Comparison of ENCODE assay signal across 9 mouse cellular contexts in genomic region chr5:118613704-118614103, GRCm38 (mm10). TPM values are rescaled to one million over a fixed set of nuclear protein-coding genes. Genes with fewer than 3 reads are reported as not detected.
DNase-seq lines count a peak whose midpoint lies in the region; ATAC-seq and TF ChIP-seq lines count a peak whose summit lies in the region.
"Had no signal": no experiment of that assay in that cellular context is flagged by ENCODE, and none has a peak within 500 bp of the region (broad histone marks: within the 10 kb centered on the region; RNA-seq: fewer than 3 reads in every experiment).

No protein-coding gene starts in this region.

- DNase-seq in forebrain, embryonic 10.5 days (ENCODE audit: extremely low spot score, low spot score) = no peak
- peak; percentile 41 for DNase-seq in MN1 (ENCODE audit: low spot score)
- peak; percentile 35 for DNase-seq in kidney, postnatal 14 days
- DNase-seq in midbrain, embryonic 14.5 days = no peak
- DNase-seq in midbrain, postnatal 0 days (ENCODE audit: low spot score) = no peak
- DNase-seq: thymus, postnatal 25 days had no signal

- H3K27ac ChIP-seq in forebrain, embryonic 10.5 days = 0 out of 2 replicates have a peak overlapping the region, but pooled peaks have one; percentile 44
- no peak overlapping the region for H3K27ac ChIP-seq in forebrain, embryonic 16.5 days (ENCODE audit: low read length)
- no peak overlapping the region for H3K27ac ChIP-seq in kidney, embryonic 14.5 days (ENCODE audit: low read depth, low read length)
- no peak overlapping the region for H3K27ac ChIP-seq in kidney, embryonic 16.5 days (ENCODE audit: low read length)
- no peak overlapping the region for H3K27ac ChIP-seq in midbrain, embryonic 14.5 days (replicated peaks; ENCODE audit: low read depth, low read length)
- no peak overlapping the region for H3K27ac ChIP-seq in midbrain, postnatal 0 days (ENCODE audit: low read depth, low read length)

- 65% methylated on average over 2 of the region's 2 CpGs for WGBS in forebrain, embryonic 10.5 days
- 25% methylated on average over 2 of the region's 2 CpGs for WGBS in forebrain, embryonic 16.5 days
- WGBS in kidney, embryonic 14.5 days = 43% methylated on average over 2 of the region's 2 CpGs
- 48% methylated on average over 2 of the region's 2 CpGs for WGBS in kidney, embryonic 16.5 days
- 60% methylated on average over 2 of the region's 2 CpGs for WGBS in midbrain, embryonic 14.5 days
- WGBS in midbrain, postnatal 0 days = 49% methylated on average over 2 of the region's 2 CpGs

- no peak for ATAC-seq in forebrain, embryonic 16.5 days
- ATAC-seq in kidney, embryonic 14.5 days (ENCODE audit: low FRiP score, low TSS enrichment) = peak; percentile 35; the same call in 1 of the 2 replicates
- ATAC-seq in kidney, embryonic 16.5 days (ENCODE audit: low FRiP score, low TSS enrichment) = no peak
- no peak for ATAC-seq in midbrain, embryonic 14.5 days (ENCODE audit: low FRiP score, low TSS enrichment)
- ATAC-seq in midbrain, postnatal 0 days (ENCODE audit: low FRiP score) = no peak

- H3K4me2 ChIP-seq in forebrain, embryonic 16.5 days (ENCODE audit: low read length) = no peak overlapping the region
- no peak overlapping the region for H3K4me2 ChIP-seq in kidney, embryonic 14.5 days (replicated peaks; ENCODE audit: low read depth, low read length)
- H3K4me2 ChIP-seq in kidney, embryonic 16.5 days (replicated peaks; ENCODE audit: low read depth, low read length) = no peak overlapping the region
- H3K4me2 ChIP-seq in midbrain, embryonic 14.5 days (ENCODE audit: low read length) = no peak overlapping the region
- no peak overlapping the region for H3K4me2 ChIP-seq in midbrain, postnatal 0 days (ENCODE audit: low read depth, low read length, poor library complexity, severe bottlenecking)

- H3K4me3 ChIP-seq in forebrain, embryonic 10.5 days = no peak overlapping the region
- H3K4me3 ChIP-seq in forebrain, embryonic 16.5 days (replicated peaks; ENCODE audit: low read length) = no peak overlapping the region
- no peak overlapping the region for H3K4me3 ChIP-seq in kidney, embryonic 14.5 days (ENCODE audit: low read length)
- no peak overlapping the region for H3K4me3 ChIP-seq in kidney, embryonic 16.5 days (ENCODE audit: low read length)
- H3K4me3 ChIP-seq in midbrain, embryonic 14.5 days (replicated peaks; ENCODE audit: low read depth, low read length) = no peak overlapping the region
- no peak overlapping the region for H3K4me3 ChIP-seq in midbrain, postnatal 0 days (ENCODE audit: low read depth, low read length)

- no peaks in the 10 kb centered on the region for H3K9me3 ChIP-seq in forebrain, embryonic 10.5 days
- no peaks in the 10 kb centered on the region for H3K9me3 ChIP-seq in forebrain, embryonic 16.5 days (ENCODE audit: control insufficient read depth, low read length)
- H3K9me3 ChIP-seq in kidney, embryonic 14.5 days (ENCODE audit: control insufficient read depth, low read length) = no peaks in the 10 kb centered on the region
- no peaks in the 10 kb centered on the region for H3K9me3 ChIP-seq in kidney, embryonic 16.5 days (ENCODE audit: low read length)
- no peaks in the 10 kb centered on the region for H3K9me3 ChIP-seq in midbrain, embryonic 14.5 days (ENCODE audit: control insufficient read depth, low read length)
- H3K9me3 ChIP-seq in midbrain, postnatal 0 days (ENCODE audit: low read length) = no peaks in the 10 kb centered on the region

- TF ChIP-seq CTCF in midbrain, postnatal 0 days (IDR thresholded peaks at IDR 0.05) = no peak

- H3K27me3 ChIP-seq in forebrain, embryonic 10.5 days (ENCODE audit: poor library complexity, severe bottlenecking) = no peaks in the 10 kb centered on the region
- no peaks in the 10 kb centered on the region for H3K27me3 ChIP-seq in forebrain, embryonic 16.5 days (replicated peaks; ENCODE audit: control insufficient read depth, insufficient read depth, low read length)
- H3K27me3 ChIP-seq in kidney, embryonic 14.5 days (ENCODE audit: control insufficient read depth, insufficient read depth, low read length) = no peaks in the 10 kb centered on the region
- no peaks in the 10 kb centered on the region for H3K27me3 ChIP-seq in kidney, embryonic 16.5 days (ENCODE audit: insufficient read depth, low read length)
- H3K27me3 ChIP-seq in midbrain, embryonic 14.5 days (ENCODE audit: control insufficient read depth, insufficient read depth, low read length) = no peaks in the 10 kb centered on the region
- no peaks in the 10 kb centered on the region for H3K27me3 ChIP-seq in midbrain, postnatal 0 days (ENCODE audit: insufficient read depth, low read length)

- H3K4me1 ChIP-seq in forebrain, embryonic 10.5 days = peaks cover 72% of the 10 kb centered on the region
- peaks cover 41% of the 10 kb centered on the region for H3K4me1 ChIP-seq in forebrain, embryonic 16.5 days (replicated peaks; ENCODE audit: control insufficient read depth, insufficient read depth, low read length)
- H3K4me1 ChIP-seq in kidney, embryonic 14.5 days (ENCODE audit: control insufficient read depth, insufficient read depth, low read length) = peaks cover 33% of the 10 kb centered on the region
- H3K4me1 ChIP-seq in kidney, embryonic 16.5 days (ENCODE audit: insufficient read depth, low read length) = peaks cover 40% of the 10 kb centered on the region
- H3K4me1 ChIP-seq in midbrain, embryonic 14.5 days (ENCODE audit: control insufficient read depth, insufficient read depth, low read length) = peaks cover 32% of the 10 kb centered on the region
- no peaks in the 10 kb centered on the region for H3K4me1 ChIP-seq in midbrain, postnatal 0 days (ENCODE audit: insufficient read depth, low read length)

- no peaks in the 10 kb centered on the region; the same call in none of the 2 replicates for H3K36me3 ChIP-seq in forebrain, embryonic 10.5 days (replicated peaks)
- H3K36me3 ChIP-seq in forebrain, embryonic 16.5 days (ENCODE audit: control insufficient read depth, insufficient read depth) = no peaks in the 10 kb centered on the region
- no peaks in the 10 kb centered on the region for H3K36me3 ChIP-seq in kidney, embryonic 14.5 days (ENCODE audit: control insufficient read depth, insufficient read depth, low read length)
- no peaks in the 10 kb centered on the region for H3K36me3 ChIP-seq in kidney, embryonic 16.5 days (ENCODE audit: insufficient read depth, low read length)
- H3K36me3 ChIP-seq in midbrain, embryonic 14.5 days (ENCODE audit: control insufficient read depth, insufficient read depth, low read length) = no peaks in the 10 kb centered on the region
- H3K36me3 ChIP-seq in midbrain, postnatal 0 days (ENCODE audit: insufficient read depth, low read length) = no peaks in the 10 kb centered on the region

- no peak overlapping the region for H3K9ac ChIP-seq in forebrain, embryonic 16.5 days (replicated peaks; ENCODE audit: low read depth, low read length)
- H3K9ac ChIP-seq in kidney, embryonic 14.5 days (ENCODE audit: low read depth, low read length) = no peak overlapping the region
- H3K9ac ChIP-seq in kidney, embryonic 16.5 days (replicated peaks; ENCODE audit: low read length) = no peak overlapping the region
- no peak overlapping the region for H3K9ac ChIP-seq in midbrain, embryonic 14.5 days (replicated peaks; ENCODE audit: low read length)
- H3K9ac ChIP-seq in midbrain, postnatal 0 days (replicated peaks; ENCODE audit: low read length, poor library complexity, severe bottlenecking) = no peak overlapping the region

RNA-seq across cellular contexts. Expression of gene Med13l, which starts 53.2 kb away (rescaled TPM):
- polyA plus RNA-seq in forebrain, embryonic 10.5 days (2016; fragmentation: Nextera tagmentation; extraction: Ambion mirVana) = 10.5 and 11.2 TPM in 2 replicates
- 24.9 and 25.8 TPM in 2 replicates for polyA plus RNA-seq in forebrain, embryonic 16.5 days (2015; fragmentation: Nextera tagmentation; extraction: Ambion mirVana)
- 9.7 and 12.1 TPM in 2 replicates for polyA plus RNA-seq in kidney, embryonic 14.5 days (2014; fragmentation: Nextera tagmentation; extraction: Ambion mirVana)
- polyA plus RNA-seq in kidney, embryonic 16.5 days (2015; fragmentation: Nextera tagmentation; extraction: Ambion mirVana) = 8.2 and 9.1 TPM in 2 replicates
- polyA plus RNA-seq in midbrain, embryonic 14.5 days (2014; fragmentation: Nextera tagmentation; extraction: Ambion mirVana) = 17.0 and 20.5 TPM in 2 replicates
- 29.5 and 30.7 TPM in 2 replicates for total RNA-seq in midbrain, postnatal 0 days (2014; rRNA removed)
- polyA plus RNA-seq in midbrain, postnatal 0 days (2015; fragmentation: Nextera tagmentation; extraction: Ambion mirVana) = 8.5 and 10.5 TPM in 2 replicates

Comparison
In these comparisons a context has a peak if more than half of its experiments do, and no peak if none do; other contexts are left out.
1. DNase-seq: peak in MN1 (single experiment) and kidney, postnatal 14 days (single experiment); none in forebrain, embryonic 10.5 days (single experiment), midbrain, embryonic 14.5 days (single experiment) and midbrain, postnatal 0 days (single experiment).